Comparison of ENCODE assay signal across 15 mouse cellular contexts in genomic region chr11:111409266-111409665, GRCm38 (mm10).
"Had no signal": no experiment of that assay in that cellular context is flagged by ENCODE, and none has a peak within 500 bp of the region (broad histone marks: within the 10 kb centered on the region; RNA-seq: fewer than 3 reads in every experiment).

No protein-coding gene starts in this region.

- H3K36me3 ChIP-seq: limb, embryonic 13.5 days; midbrain, embryonic 12.5 days had no signal

- DNase-seq: kidney, adult 9 months; kidney, postnatal 36 days; layer of hippocampus, adult 9-11 months; layer of hippocampus, postnatal 36 days; left cerebral cortex, postnatal 4 days; lung, adult 18-20 months; right cerebral cortex, postnatal 14 days; thymus, adult 18-20 months; thymus, postnatal 14 days had no signal

- H3K27me3 ChIP-seq: limb, embryonic 13.5 days; midbrain, embryonic 12.5 days had no signal

- H3K4me1 ChIP-seq: limb, embryonic 13.5 days; midbrain, embryonic 12.5 days had no signal

- H3K4me2 ChIP-seq: limb, embryonic 13.5 days; midbrain, embryonic 12.5 days had no signal

- H3K9me3 ChIP-seq: limb, embryonic 13.5 days; midbrain, embryonic 12.5 days had no signal

- H3K27ac ChIP-seq: kidney, postnatal 0 days; limb, embryonic 13.5 days; liver, embryonic 14.5 days; midbrain, embryonic 12.5 days; stomach, postnatal 0 days had no signal

- H3K9ac ChIP-seq: limb, embryonic 13.5 days; liver, embryonic 14.5 days; midbrain, embryonic 12.5 days had no signal

- H3K4me3 ChIP-seq: limb, embryonic 13.5 days; midbrain, embryonic 12.5 days; myocyte had no signal
